Mouse (Mus musculus) liver, postnatal 0 days (tissue): ENCODE measurements at regions not wholly inside any gene's neighbourhood (a gene's known extent, or its start where the extent isn't known, plus 50 kb on each side); places are given as distances from the start of the nearest gene placed in this dataset.

Experiments
- CTCF ChIP-seq: sonication (generic); IDR thresholded peaks from 2 replicates; pipeline ENCODE4 v1.5.1; 2016; ENCODE audit warnings: antibody characterized with exemption, low read depth
- EP300 ChIP-seq: IDR thresholded peaks from 2 replicates; pipeline ENCODE4 v1.6.1; 2016; ENCODE audit warnings: antibody characterized with exemption, low read depth, mild to moderate bottlenecking

DNA sequence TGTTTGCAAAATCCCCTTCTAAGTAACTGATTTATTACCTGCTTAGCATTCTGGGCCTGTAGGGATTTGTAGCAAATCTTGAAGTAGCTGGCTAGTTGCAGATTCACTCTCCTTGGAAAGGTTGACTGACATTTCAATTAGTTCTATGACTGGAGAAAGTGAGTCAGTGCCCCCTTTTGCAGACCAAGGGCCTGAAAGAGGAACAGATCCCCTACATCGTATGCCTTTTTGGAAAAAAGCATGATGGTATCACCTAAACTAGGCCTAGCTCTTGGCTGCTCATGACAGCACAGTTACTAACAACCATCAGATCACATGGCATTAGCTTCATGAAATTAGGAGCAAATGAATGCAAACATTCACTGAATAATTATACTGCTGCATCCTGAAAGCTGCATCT is 54.7 kb upstream of the Egfl6 start:
- TF ChIP-seq CTCF (no peak), EP300 (no peak)
